Mouse (Mus musculus) ES-CJ7 (cell line): ENCODE measurements around the gene Ryr2.
"Not testable (repeated sequence)": the region's sequence is repeated elsewhere in the genome, so short reads cannot be mapped to it uniquely, and the experiment has no call there.

Source experiments
- DNase-seq: peaks from one replicate; pipeline ENCODE4 v3.0.0; 2011; ENCODE audit warnings: low read depth, low spot score

The Ryr2 gene

GRCm38 (mm10) chr13:11549136-11549535, 557.6 kb downstream of the Ryr2 start:
- not testable (repeated sequence) for DNase-seq

DNA sequence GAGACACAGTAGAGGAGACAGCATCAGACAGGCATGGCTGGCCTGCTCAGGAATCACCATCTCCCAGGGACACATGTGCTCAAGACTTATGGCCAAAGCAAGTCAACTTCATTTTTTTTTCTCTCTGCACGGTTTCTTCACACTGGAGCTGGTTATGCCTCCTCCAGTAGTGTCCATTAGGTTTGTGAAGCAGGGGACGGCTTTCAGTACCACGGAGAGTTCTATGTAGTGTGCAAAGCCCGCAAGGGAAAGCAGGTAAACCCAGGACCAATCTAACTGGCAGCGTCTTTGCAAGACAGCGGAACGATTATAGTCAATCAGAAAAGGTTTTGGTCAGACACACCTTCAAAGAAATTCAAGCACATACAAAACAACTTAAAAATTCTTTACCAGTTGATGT, 560.9 kb downstream of the Ryr2 start:
- DNase-seq: peak; percentile 56

GRCm38 (mm10) chr13:11542546-11542945, 564.2 kb downstream of the Ryr2 start:
- no peak for DNase-seq

- no peak for DNase-seq
Measured at GRCm38 (mm10) chr13:11536851-11537250, 569.9 kb downstream of the Ryr2 start.

DNA sequence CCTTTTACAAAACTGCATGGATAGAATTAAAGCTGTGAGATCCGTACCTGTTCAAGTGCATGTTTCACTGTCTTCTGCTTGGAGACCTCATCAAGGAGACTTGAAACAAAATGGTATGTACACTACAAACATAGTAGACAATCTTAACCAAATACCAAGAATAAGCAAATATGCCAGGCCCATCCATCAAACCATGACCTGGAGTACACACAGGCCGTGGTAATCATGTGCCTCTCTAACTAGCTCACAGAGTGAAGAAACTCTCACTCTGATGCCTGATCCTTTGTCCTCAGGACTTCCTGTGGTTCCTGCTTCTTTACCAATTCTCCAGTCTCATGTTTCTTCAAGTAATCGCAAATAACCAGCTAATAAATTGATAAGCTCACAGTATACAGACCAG, 570.9 kb downstream of the Ryr2 start:
- DNase-seq: no peak

GRCm38 (mm10) chr13:11533265-11533664, 573.5 kb downstream of the Ryr2 start:
- DNase-seq: peak; percentile 3

DNA sequence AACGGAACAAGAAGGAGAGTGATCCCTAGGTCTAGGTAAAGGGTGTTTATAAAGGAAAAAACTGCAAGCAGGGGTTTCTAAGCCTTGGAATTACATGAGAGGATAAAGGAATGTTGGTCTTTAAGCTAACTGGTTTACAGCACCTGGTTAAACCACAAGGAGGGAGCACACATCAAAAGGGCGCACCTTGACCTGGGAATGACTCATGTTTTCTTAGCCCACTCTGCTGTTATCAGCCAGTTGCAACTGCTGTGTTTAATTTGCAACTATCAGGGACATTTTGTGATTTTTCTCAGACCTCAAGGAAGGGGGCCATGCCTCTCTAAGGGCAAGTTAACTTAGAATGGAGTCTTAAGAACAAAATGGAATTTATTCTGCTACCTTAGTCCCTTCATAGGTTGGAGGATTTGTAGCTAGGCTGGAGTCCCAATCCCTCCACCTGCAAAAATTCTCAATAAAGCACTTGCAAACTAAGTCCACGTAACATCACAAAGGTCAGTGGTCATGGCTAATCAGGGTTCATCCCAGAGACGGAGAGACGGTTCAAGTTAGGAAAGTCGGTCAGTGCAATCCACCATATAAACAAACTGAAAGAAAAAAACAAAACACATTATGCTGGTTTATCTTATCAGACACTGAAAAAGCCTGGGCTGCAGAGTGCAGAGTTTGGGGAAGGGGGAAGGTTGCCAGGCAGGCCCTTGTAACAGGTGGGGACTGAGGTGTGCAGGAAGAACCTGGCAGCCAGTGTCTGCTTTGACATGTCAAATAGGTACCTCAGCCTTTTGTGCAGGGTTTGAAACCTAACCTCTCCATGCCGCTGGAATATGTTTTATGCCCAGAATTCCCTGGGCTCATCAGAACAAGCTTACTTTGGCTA, 574.5 kb downstream of the Ryr2 start:
- DNase-seq: no peak

- no peak for DNase-seq
Measured at GRCm38 (mm10) chr13:11523612-11524011, 583.1 kb downstream of the Ryr2 start.

GRCm38 (mm10) chr13:11520765-11521164, 586.0 kb downstream of the Ryr2 start:
- DNase-seq: no peak

GRCm38 (mm10) chr13:11511540-11512177, 595.1 kb downstream of the Ryr2 start:
- no peak for DNase-seq
